Comparison of ENCODE assay signal across 8 mouse cellular contexts in the genomic region with DNA sequence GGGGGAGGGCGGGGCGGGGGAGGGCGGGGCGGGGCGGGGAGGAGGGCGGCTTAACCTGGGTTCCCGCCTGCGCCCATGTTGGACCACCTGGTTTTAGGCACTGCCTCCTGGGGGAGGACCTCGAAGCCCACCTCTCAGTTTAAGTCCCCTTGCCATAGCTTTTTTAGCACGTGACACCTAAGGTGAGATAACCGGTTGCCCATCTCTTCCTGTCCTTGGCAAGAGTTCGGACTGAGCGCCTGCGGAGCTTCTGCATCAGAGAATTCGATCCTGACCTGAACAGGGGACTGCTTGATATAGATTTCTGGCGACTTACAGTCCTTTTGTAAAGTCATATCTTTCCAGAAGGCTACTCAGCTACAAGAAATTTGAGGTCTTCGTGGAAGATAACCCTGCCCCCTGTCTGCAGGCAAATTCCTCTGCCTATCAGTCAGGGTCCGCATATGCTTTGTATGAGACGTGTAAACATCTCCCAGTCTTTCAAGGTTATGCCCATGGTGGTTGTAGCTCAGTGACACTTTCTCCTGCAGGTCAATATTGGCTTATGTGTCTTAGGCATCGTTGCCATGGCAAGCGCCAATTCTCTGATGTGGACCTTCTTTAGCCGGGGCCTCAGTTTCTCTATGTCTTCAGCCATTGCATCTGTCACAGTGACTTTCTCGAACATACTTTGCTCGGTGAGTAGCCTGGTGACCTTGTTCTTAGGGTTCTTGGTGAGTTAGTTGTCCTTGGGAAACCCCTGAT. TPM values are rescaled to one million over a fixed set of nuclear protein-coding genes. Genes with fewer than 3 reads are reported as not detected.
A peak's percentile ranks its signal among the peaks of the same experiment; 100 is the strongest.
DNase-seq lines count a peak whose midpoint lies in the region; ATAC-seq lines count a peak whose summit lies in the region.

No protein-coding gene starts in this region.

- peaks cover 21% of the 10 kb centered on the region for H3K36me3 ChIP-seq in hindbrain, embryonic 10.5 days
- peaks cover 19% of the 10 kb centered on the region for H3K36me3 ChIP-seq in liver, embryonic 13.5 days

- 45% methylated on average over 17 of the region's 24 CpGs for WGBS in hindbrain, embryonic 10.5 days
- WGBS in liver, embryonic 13.5 days (ENCODE audit: insufficient replicate concordance), result 28% methylated on average over 19 of the region's 24 CpGs

- ATAC-seq in common myeloid progenitor, adult 5-6 weeks (replicated peaks; ENCODE audit: low read depth, poor library complexity, severe bottlenecking), result peak; percentile 34
- no peak for ATAC-seq in liver, embryonic 13.5 days (ENCODE audit: low read depth)

- peak overlapping the region; percentile 87 for H3K4me2 ChIP-seq in liver, embryonic 13.5 days

- no peaks in the 10 kb centered on the region for H3K9me3 ChIP-seq in hindbrain, embryonic 10.5 days
- no peaks in the 10 kb centered on the region for H3K9me3 ChIP-seq in liver, embryonic 13.5 days (replicated peaks)

- no peaks in the 10 kb centered on the region for H3K27me3 ChIP-seq in hindbrain, embryonic 10.5 days (ENCODE audit: insufficient read depth, poor library complexity, severe bottlenecking)
- H3K27me3 ChIP-seq in liver, embryonic 13.5 days, result no peaks in the 10 kb centered on the region

- peak; percentile 4 to 28 for DNase-seq in layer of hippocampus, adult 18-20 months (ENCODE audit: low spot score in 2 of 2)
- DNase-seq in layer of hippocampus, adult 9-10 months (ENCODE audit: low spot score), result no peak
- DNase-seq in MEL-GATA-1-ER (ENCODE audit: extremely low read depth, low read depth), result peak; percentile 19
- DNase-seq in hindbrain, embryonic 10.5 days (ENCODE audit: low spot score), result no peak
- DNase-seq in liver, embryonic 13.5 days, result no peak
- peak; percentile 4 for DNase-seq in telencephalon, adult 2 months (ENCODE audit: low read depth, low spot score)
- DNase-seq in urinary bladder, postnatal 4 days (ENCODE audit: low spot score in 2 of 2), result no peak

- H3K4me3 ChIP-seq in hindbrain, embryonic 10.5 days, result peak overlapping the region; percentile 80
- H3K4me3 ChIP-seq in liver, embryonic 13.5 days (replicated peaks), result peak overlapping the region; percentile 78

- H3K27ac ChIP-seq in hindbrain, embryonic 10.5 days, result peak overlapping the region; percentile 94
- H3K27ac ChIP-seq in liver, embryonic 13.5 days, result no peak overlapping the region

- peaks cover 23% of the 10 kb centered on the region for H3K4me1 ChIP-seq in hindbrain, embryonic 10.5 days (replicated peaks)
- peaks cover 26% of the 10 kb centered on the region for H3K4me1 ChIP-seq in liver, embryonic 13.5 days (replicated peaks)

- H3K9ac ChIP-seq in liver, embryonic 13.5 days, result peak overlapping the region; percentile 53

RNA-seq across cellular contexts. Expression of gene Tmem42, which starts 0.7 kb away (rescaled TPM):
- 10 to 100 TPM; 20.8 to 24.5 TPM for total RNA-seq in layer of hippocampus, adult 18-20 months (2021)
- total RNA-seq in common myeloid progenitor, adult 5-6 weeks (2017), result 10.7 and 11.3 TPM in 2 replicates
- polyA plus RNA-seq in hindbrain, embryonic 10.5 days (2016; fragmentation: Nextera tagmentation; extraction: Ambion mirVana), result 17.6 and 17.9 TPM in 2 replicates
- polyA plus RNA-seq in liver, embryonic 13.5 days (2015; fragmentation: Nextera tagmentation; extraction: Ambion mirVana), result 5.9 and 6.4 TPM in 2 replicates

RNA-seq across cellular contexts. Expression of gene Tgm4, which starts 12.7 kb away (rescaled TPM):
- 1 to 10 TPM; 1.5 to 2.4 TPM for total RNA-seq in layer of hippocampus, adult 18-20 months (2021)
- 0.09 TPM in 1 of 2 replicates, not detected in the other for total RNA-seq in common myeloid progenitor, adult 5-6 weeks (2017)
- polyA plus RNA-seq in hindbrain, embryonic 10.5 days (2016; fragmentation: Nextera tagmentation; extraction: Ambion mirVana), result 0.42 and 0.48 TPM in 2 replicates
- polyA plus RNA-seq in liver, embryonic 13.5 days (2015; fragmentation: Nextera tagmentation; extraction: Ambion mirVana), result not detected in 2 replicates

Comparison
In these comparisons a context has a peak if more than half of its experiments do, and no peak if none do; other contexts are left out.
1. DNase-seq: peak in layer of hippocampus, adult 18-20 months (2 of 2), MEL-GATA-1-ER (single experiment) and telencephalon, adult 2 months (single experiment); none in layer of hippocampus, adult 9-10 months (single experiment), hindbrain, embryonic 10.5 days (single experiment), liver, embryonic 13.5 days (single experiment) and urinary bladder, postnatal 4 days (0 of 2).